Mouse (Mus musculus): ENCODE data around the gene Chd5.

Gene Chd5

DNA sequence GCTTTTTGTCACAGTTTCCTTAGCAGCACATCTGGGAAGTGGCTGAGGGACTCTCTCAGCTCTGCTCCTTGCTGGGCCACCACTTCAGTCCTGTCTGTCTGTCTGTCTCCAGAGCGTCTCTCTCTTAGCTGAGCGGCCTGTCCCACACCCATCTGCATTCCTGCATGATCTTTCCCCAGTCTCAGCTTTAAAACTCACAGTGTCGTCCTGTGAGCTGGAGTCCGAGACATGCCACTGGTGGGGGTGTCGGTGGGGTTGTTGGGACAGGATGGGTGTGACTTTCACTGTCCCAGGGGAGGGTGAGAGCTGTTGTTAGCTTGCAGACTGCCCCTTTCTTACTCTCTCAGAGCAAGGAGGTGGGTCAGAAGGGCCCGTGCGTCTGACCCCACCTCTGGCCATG lies 17.2 kb downstream of the Chd5 start:
- no peak for DNase-seq

DNA sequence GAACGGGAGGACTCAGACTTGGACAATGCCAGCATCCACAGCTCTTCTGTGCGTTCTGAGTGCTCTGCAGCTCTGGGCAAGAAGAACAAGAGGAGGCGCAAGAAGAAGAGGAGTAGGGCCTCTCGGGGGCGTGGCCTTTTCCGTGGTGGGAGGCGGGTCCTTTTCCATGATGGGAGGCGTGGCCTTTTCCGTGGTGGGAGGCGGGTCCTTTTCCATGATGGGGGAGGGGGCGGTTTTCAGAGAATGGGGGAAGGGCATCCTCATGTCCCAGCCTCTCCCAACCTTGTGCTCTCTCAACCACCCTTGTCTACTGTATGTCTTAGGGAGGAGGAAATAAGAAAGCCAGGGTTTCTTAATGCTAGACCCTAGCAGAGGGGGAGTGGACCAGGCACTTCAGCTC lies 21.2 kb downstream of the Chd5 start:
- no peak for DNase-seq

GRCm38 (mm10) chr4:152360855-152361254 lies 22.4 kb downstream of the Chd5 start:
- DNase-seq: peak; percentile 50 to 57

- DNase-seq: no peak
Measured at GRCm38 (mm10) chr4:152362180-152362579, 23.7 kb downstream of the Chd5 start.

DNA sequence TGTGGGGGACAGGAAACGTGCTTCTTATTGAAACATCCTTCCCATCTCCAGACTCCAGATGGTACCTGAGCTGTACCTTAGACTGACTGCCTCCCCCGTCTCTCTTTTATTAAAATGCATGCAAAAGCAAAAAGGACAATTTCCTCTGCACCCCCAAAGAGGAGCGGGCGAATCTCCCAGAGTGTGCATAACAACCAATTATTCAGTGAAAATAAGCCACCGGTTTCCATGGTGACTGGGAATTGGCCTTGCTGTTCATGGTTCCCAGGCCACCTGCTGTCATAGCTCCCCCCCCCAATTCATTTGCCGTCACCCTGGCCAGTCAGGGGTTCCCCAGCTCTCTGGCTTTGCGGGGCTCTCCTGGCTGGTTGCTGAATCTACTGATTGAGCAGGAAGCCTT lies 26.8 kb downstream of the Chd5 start:
- DNase-seq: no peak

DNA sequence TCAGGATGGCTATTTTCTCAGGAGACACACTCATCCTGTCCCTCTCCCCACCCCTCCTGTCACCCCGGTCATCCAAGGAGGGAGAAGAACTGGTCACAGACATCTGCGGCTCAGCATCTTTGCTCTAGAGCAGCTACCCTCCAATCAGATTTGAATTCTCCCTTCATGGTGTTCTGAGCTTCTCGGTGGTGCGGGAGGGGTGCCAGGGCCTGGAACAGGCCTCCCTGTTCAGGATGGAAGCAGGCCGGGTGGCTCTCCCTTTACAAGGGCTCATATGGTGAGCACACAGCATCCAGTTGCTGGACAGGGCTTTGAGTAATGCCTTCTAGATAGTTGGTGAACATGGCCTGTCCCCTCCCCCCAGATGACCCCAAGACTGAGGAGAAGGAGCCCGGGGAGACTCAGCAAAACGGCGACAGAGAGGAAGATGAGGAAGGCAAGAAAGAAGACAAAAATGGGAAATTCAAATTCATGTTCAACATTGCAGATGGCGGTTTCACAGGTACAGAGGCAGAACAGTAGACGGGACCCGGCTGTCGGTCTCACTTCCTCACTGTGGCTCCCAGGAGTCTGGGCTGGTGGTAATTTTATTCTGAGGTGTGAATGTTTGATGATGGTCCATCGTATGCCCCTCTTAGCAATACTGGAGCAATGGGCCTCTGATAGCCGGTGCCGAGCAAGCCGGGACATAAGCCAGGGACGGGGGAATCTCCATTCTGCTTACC lies 44.2 kb downstream of the Chd5 start:
- DNase-seq: peak; percentile 59 to 71

GRCm38 (mm10) chr4:152385644-152386043 lies 47.2 kb downstream of the Chd5 start:
- DNase-seq: peak; percentile 50 to 56

DNA sequence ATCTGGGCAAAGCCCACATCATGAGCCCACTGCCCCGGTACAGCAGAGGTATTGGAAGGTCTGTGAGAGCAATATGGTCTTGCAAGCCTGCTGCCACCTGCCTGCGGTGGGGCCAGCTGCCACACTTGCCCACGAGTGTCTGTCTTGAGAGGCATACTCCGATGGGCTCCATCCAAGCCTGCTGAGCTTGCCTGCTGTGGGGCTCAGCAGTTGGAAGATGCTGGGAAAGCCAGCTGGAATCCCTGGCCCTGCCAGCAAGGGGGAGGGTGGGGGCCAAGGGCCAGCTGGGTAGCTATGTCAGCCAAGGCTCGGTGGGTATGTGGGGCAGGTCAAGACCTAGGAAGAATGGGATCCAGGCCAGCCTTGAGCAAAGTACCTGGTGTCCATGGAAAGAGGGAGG lies 53.7 kb downstream of the Chd5 start:
- peak; percentile 89 to 95 for DNase-seq

GRCm38 (mm10) chr4:152392627-152393026 lies 54.2 kb downstream of the Chd5 start:
- peak; percentile 50 to 62 for DNase-seq

GRCm38 (mm10) chr4:152398926-152399325 lies 60.5 kb downstream of the Chd5 start:
- DNase-seq: peak; percentile 93 to 95

DNA sequence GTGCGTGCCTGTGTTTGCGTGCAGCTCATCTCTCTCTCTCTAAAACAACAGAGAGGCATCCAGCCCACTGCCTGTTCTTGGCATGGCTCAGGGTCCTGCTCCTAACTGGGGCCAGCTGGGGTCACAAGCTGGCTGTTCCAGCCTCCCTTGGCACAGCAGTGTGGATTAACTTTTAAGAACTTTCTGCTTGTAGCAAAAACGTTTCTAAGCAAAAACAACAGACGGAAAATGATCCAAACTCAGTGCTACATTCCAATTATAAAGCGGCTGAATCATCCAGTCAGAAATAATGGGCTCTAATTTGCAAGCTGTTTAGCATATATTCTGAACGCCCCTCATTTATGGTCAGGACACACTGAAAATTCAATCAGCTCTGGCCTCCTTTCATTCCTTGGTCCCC lies 66.7 kb downstream of the Chd5 start:
- no peak for DNase-seq

DNA sequence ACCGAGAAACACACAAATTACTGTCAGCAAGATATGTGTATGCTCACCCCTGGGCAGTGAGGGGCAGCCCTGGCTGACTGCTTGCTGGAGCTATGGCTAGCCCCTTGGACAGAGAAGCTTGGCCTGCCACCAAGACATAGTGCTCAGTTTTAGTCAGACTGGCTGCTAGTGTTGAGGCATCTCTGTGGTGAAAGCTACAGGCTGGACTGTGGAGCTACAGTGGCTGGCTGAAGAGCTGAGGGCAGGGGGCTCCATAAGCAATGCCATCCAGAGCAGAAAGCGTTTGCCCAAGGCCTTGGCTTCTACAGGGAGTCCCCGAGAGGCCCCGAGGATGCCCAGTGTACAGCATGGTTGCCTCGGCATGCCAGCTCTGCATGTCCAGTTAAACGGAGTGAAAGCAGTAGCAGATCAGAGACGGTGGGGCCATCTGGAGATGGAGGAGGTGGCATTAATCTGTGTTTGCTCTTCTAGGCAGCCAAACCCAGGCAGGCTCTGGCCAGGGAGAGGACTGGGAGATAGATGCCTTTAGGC lies 67.3 kb downstream of the Chd5 start:
- DNase-seq: peak; percentile 82 to 90

- peak; percentile 76 to 79 for DNase-seq
Measured at GRCm38 (mm10) chr4:152406531-152406930, 68.1 kb downstream of the Chd5 start.

GRCm38 (mm10) chr4:152410961-152411360 lies 72.5 kb downstream of the Chd5 start:
- DNase-seq: no peak

DNA sequence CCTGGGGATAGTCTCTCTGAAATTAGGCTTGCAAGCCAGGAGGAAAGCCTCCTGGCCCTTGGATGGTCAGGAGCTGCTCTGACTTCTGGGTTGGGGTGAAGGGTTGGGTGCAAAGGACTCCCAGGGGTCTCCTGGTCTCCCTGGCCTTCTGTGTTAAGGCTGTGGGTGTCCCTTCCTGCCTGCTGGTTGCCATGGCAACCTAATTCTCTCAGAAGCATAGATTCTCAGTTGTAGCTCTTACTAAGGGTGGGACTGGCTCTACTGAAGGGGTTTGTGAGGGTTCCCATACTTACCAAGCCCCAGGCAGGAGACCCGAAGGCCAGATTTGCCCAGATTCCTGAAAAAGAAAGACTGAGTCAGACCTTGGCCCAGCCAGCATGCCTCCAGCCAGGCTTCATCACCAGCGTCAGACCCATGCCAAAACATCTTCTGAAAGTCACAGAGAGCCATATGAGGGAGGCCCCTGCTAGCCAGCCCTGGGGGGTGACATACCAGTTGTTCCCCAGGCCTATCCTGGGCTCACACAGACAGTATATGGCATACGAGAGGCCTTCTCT lies 74.2 kb downstream of the Chd5 start:
- no peak for DNase-seq

GRCm38 (mm10) chr4:152418229-152419060 lies 80.0 kb downstream of the Chd5 start:
- DNase-seq: no peak

DNA sequence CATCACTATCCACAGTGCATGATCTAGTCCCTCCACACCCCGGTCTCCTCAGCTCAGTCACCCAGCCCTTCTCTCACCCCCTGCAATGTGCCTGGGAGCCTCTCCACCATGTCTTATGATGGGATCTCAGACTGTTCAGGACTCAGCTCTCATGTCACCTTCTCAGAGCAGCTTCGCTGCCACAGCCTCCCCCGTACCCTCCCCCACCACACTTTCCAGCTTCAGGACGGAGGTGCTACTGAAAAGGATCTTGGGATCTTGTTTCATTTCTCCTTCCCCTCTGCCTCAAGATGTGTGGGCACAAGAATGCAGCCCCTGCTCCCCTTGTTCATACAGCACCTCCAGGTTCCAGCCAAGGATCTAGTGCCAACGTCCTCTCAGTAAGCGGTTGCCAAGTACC lies 85.1 kb downstream of the Chd5 start:
- DNase-seq: no peak

- DNase-seq: no peak
Measured at GRCm38 (mm10) chr4:152424341-152424740, 85.9 kb downstream of the Chd5 start.

GRCm38 (mm10) chr4:152424922-152425321 lies 86.5 kb downstream of the Chd5 start:
- peak in 1 of 2 experiments; percentile 57 for DNase-seq

GRCm38 (mm10) chr4:152428259-152428658 lies 89.8 kb downstream of the Chd5 start:
- DNase-seq: no peak

DNA sequence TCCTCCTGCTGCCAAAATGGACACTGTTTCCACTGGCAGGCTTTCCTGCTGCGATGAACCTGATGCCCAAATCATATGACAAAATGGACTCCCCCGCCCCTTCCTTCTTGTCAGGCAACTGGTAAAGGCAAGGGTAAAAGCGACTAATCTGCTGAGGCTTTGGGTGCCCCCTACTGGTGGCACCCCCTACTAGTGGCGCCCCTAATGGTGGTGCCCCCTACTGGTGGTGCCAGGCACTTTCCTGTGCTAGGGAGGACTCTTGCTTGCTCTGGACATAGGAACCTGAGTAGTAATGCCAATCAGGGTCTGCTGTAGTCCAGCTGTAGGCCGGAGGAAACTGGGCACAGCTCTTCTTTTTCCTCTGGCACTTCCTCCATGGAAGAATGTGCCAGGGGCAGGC lies 93.9 kb downstream of the Chd5 start:
- DNase-seq: peak; percentile 75 to 79

DNA sequence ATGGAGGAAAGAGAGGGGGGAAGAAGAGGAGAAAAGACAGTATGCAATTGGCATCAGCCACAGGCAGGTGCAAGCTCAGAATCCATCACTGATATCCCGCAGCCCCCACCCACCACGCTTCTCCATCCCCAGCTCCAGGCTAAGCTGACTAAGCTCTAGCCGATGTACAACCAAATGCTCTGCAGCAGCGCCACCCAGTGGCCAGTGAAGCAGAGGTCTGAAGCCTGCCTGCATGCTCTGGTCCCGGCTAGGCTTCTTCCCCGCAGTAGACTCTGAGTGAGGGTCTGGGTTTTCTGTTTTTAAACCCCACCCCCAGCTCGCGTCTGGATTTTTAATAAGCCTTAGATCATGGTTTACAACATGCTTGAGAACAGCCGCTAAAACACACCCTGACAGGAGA lies 96.4 kb downstream of the Chd5 start:
- DNase-seq: peak; percentile 98 to 99

- peak; percentile 94 to 97 for DNase-seq
Measured at GRCm38 (mm10) chr4:152435255-152435654, 96.8 kb downstream of the Chd5 start.
